Mouse (Mus musculus): ENCODE measurements around the gene Siah2.

GRCm38 (mm10) chr3:58696806-58697205, 4.6 kb upstream of the Siah2 start:
- TF ChIP-seq CTCF (IDR thresholded peaks at IDR 0.05; ENCODE audit: extremely low read depth, insufficient read length, insufficient replicate concordance, low read depth, low read length) (no peak), POLR2A (IDR thresholded peaks at IDR 0.05; ENCODE audit: low read depth, low read length) (no peak)

All from small intestine, adult 2 months (tissue).